ENCODE assay signal across 12 mouse cellular contexts in genomic region chr8:117727561-117727960, GRCm38 (mm10). TPM values are rescaled to one million over a fixed set of nuclear protein-coding genes. Genes with fewer than 3 reads are reported as not detected.
DNase-seq lines count a peak whose midpoint lies in the region; TF ChIP-seq lines count a peak whose summit lies in the region.
"Had no signal": no experiment of that assay in that cellular context is flagged by ENCODE, and none has a peak within 500 bp of the region (broad histone marks: within the 10 kb centered on the region; RNA-seq: fewer than 3 reads in every experiment).

No protein-coding gene starts in this region.

- peak; percentile 30; the same call in 1 of the 2 replicates for TF ChIP-seq CTCF in lung, adult 2 months (IDR thresholded peaks at IDR 0.05; ENCODE audit: insufficient read depth, low read length)

- DNase-seq in adrenal gland, postnatal 10 days: peak; percentile 14
- no peak for DNase-seq in adrenal gland, adult 8-10 months
- DNase-seq in lung, adult 2 months: no peak
- no peak for DNase-seq in lung, adult 18-20 months
- peak; percentile 16 for DNase-seq in embryo, embryonic 11 days
- DNase-seq in lung, postnatal 14 days: peak; percentile 19
- no peak for DNase-seq in thymus, postnatal 36 days
- DNase-seq in thymus, postnatal 14 days: no peak
- DNase-seq: heart, postnatal 36 days; liver, embryonic 13.5 days had no signal

- 56% methylated on average over 5 of the region's 5 CpGs for WGBS in lung, adult 2 months

- no peaks in the 10 kb centered on the region for H3K4me1 ChIP-seq in lung, adult 2 months (ENCODE audit: control insufficient read depth, insufficient read depth, low read length)

- no peak for TF ChIP-seq POLR2A in lung, adult 2 months (IDR thresholded peaks at IDR 0.05; ENCODE audit: borderline replicate concordance, extremely low read depth, low read depth, low read length)

- no peak overlapping the region for H3K4me3 ChIP-seq in lung, adult 2 months (replicated peaks; ENCODE audit: extremely low read depth, low read depth, low read length)
- H3K4me3 ChIP-seq: forebrain, embryonic 12.5 days; liver, embryonic 13.5 days had no signal

RNA-seq across cellular contexts. Expression of gene Hsd17b2, which starts 25.9 kb away (rescaled TPM):
- 10 to 100 TPM; 15.1 to 32.4 TPM for total RNA-seq in adrenal gland, postnatal 10 days (2021)
- not detected for total RNA-seq in adrenal gland, adult 8-10 months (2022)
- 0.79 and 5.2 TPM in 2 replicates for polyA plus RNA-seq in lung, adult 2 months (2012; rRNA removed)
- total RNA-seq: heart, postnatal 36 days had no signal
- polyA plus RNA-seq: C2C12; forebrain, embryonic 12.5 days had no signal

RNA-seq across cellular contexts. Expression of gene Sdr42e1, which starts 54.1 kb away (rescaled TPM):
- 1 to 10 TPM; 3.4 to 6.1 TPM for total RNA-seq in adrenal gland, postnatal 10 days (2021)
- total RNA-seq in adrenal gland, adult 8-10 months (2022): 1 to 10 TPM; 1.6 to 3.5 (median 2.0) TPM
- 3.8 and 12.5 TPM in 2 replicates for polyA plus RNA-seq in lung, adult 2 months (2012; rRNA removed)
- polyA plus RNA-seq: C2C12 had no signal

Comparison
In these comparisons a context has a peak if more than half of its experiments do, and no peak if none do; other contexts are left out.
1. DNase-seq: peak in adrenal gland, postnatal 10 days (single experiment), embryo, embryonic 11 days (single experiment) and lung, postnatal 14 days (single experiment); none in adrenal gland, adult 8-10 months (single experiment), lung, adult 2 months (single experiment), lung, adult 18-20 months (0 of 2), thymus, postnatal 36 days (0 of 2) and thymus, postnatal 14 days (single experiment).
2. RNA of gene Hsd17b2, which starts 25.9 kb away (total RNA-seq): 15.1 to 32.4 TPM in adrenal gland, postnatal 10 days; not detected in adrenal gland, adult 8-10 months; every median in the first group is over 10 times any median in the second.